Mouse (Mus musculus) 3T3-L1 (cell line): ENCODE results near the gene Fam129a.
A peak's percentile ranks its signal among the peaks of the same experiment; 100 is the strongest.

Experiments
- DNase-seq: peaks from one replicate; pipeline ENCODE4 v3.0.0-alpha.2; 2015; ENCODE audit warnings: low read depth, low spot score

Gene Fam129a

GRCm38 (mm10) chr1:151570981-151571837 is at the start of gene Fam129a:
TSS of gene Fam129a (plus strand) at chr1:151571186.
- no peak for DNase-seq

GRCm38 (mm10) chr1:151526701-151527100 is 44.3 kb upstream of the Fam129a start:
- no peak for DNase-seq

- DNase-seq = no peak
Observed at GRCm38 (mm10) chr1:151543796-151544477, 27.0 kb upstream of the Fam129a start.

- no peak for DNase-seq
Observed at GRCm38 (mm10) chr1:151544581-151544980, 26.4 kb upstream of the Fam129a start.

- DNase-seq = no peak
Observed at GRCm38 (mm10) chr1:151545571-151545970, 25.4 kb upstream of the Fam129a start.

GRCm38 (mm10) chr1:151548896-151549610 is 21.9 kb upstream of the Fam129a start:
- DNase-seq = no peak

- peak; percentile 40 for DNase-seq
Observed at GRCm38 (mm10) chr1:151549794-151550193, 21.2 kb upstream of the Fam129a start.

- no peak for DNase-seq
Observed at GRCm38 (mm10) chr1:151550587-151551479, 20.2 kb upstream of the Fam129a start.

GRCm38 (mm10) chr1:151560536-151560935 is 10.4 kb upstream of the Fam129a start:
- DNase-seq = no peak

- DNase-seq = no peak
Observed at GRCm38 (mm10) chr1:151563401-151563800, 7.6 kb upstream of the Fam129a start.

GRCm38 (mm10) chr1:151563893-151564292 is 7.1 kb upstream of the Fam129a start:
- no peak for DNase-seq

- DNase-seq = peak; percentile 87
Observed at GRCm38 (mm10) chr1:151564377-151564776, 6.6 kb upstream of the Fam129a start.

GRCm38 (mm10) chr1:151568682-151569081 is 2.3 kb upstream of the Fam129a start:
- no peak for DNase-seq

GRCm38 (mm10) chr1:151571838-151572578 is 1.0 kb downstream of the Fam129a start:
- DNase-seq = peak; percentile 42

GRCm38 (mm10) chr1:151572601-151573320 is 1.8 kb downstream of the Fam129a start:
- peak; percentile 61 for DNase-seq

- peak; percentile 16 for DNase-seq
Observed at GRCm38 (mm10) chr1:151580200-151580982, 9.4 kb downstream of the Fam129a start.

- no peak for DNase-seq
Observed at GRCm38 (mm10) chr1:151581454-151581853, 10.5 kb downstream of the Fam129a start.

GRCm38 (mm10) chr1:151581977-151582376 is 11.0 kb downstream of the Fam129a start:
- no peak for DNase-seq
